Mouse (Mus musculus) neural tube, embryonic 11.5 days (tissue): ENCODE data around the gene Map3k19. TPM values are rescaled to one million over a fixed set of nuclear protein-coding genes. Genes with fewer than 3 reads are reported as not detected.

Experiments
- ATAC-seq: fragments of 200-750 bp; cut with Nextera tagmentation; 2 replicates; pipeline ENCODE4 v1.8.0; 2017; ENCODE audit warnings: moderate number of reproducible peaks, mild to moderate bottlenecking, moderate TSS enrichment, moderate library complexity; ENCODE audit not compliant: insufficient read depth, low FRiP score, low TSS enrichment
- DNase-seq: peaks from one replicate; pipeline ENCODE4 v3.0.0-alpha.2; 2015; ENCODE audit warnings: low spot score
- H3K27ac ChIP-seq: fragments of 300-500 bp; sonication (generic); 2 replicates; pipeline ENCODE4 v1.5.1; 2014; ENCODE audit warnings: low read depth, mild to moderate bottlenecking, low read length
- H3K27me3 ChIP-seq: fragments of 300-500 bp; sonication (generic); 2 replicates; pipeline ENCODE4 v1.6.1; 2014; ENCODE audit warnings: mild to moderate bottlenecking, low read length, mixed read lengths; ENCODE audit not compliant: control insufficient read depth, insufficient read depth
- H3K36me3 ChIP-seq: fragments of 300-500 bp; sonication (generic); 2 replicates; pipeline ENCODE4 v1.6.1; 2014; ENCODE audit warnings: mild to moderate bottlenecking, low read length, moderate library complexity, mixed read lengths; ENCODE audit not compliant: control insufficient read depth, insufficient read depth
- H3K4me1 ChIP-seq: fragments of 300-500 bp; sonication (generic); 2 replicates; pipeline ENCODE4 v1.6.1; 2014; ENCODE audit warnings: low read length, mixed read lengths; ENCODE audit not compliant: control insufficient read depth, insufficient read depth
- H3K4me2 ChIP-seq: fragments of 300-500 bp; sonication (generic); 2 replicates; pipeline ENCODE4 v1.6.1; 2014; ENCODE audit warnings: low read depth, mild to moderate bottlenecking, moderate library complexity
- H3K4me3 ChIP-seq: fragments of 300-500 bp; sonication (generic); 2 replicates; pipeline ENCODE4 v1.5.1; 2014; ENCODE audit warnings: low read depth, low read length
- H3K9ac ChIP-seq: fragments of 300-500 bp; sonication (generic); 2 replicates; pipeline ENCODE4 v1.6.1; 2014; ENCODE audit warnings: mild to moderate bottlenecking, low read length
- H3K9me3 ChIP-seq: fragments of 300-500 bp; sonication (generic); 2 replicates; pipeline ENCODE4 v1.6.1; 2016; ENCODE audit warnings: low read length; ENCODE audit not compliant: control insufficient read depth
- WGBS: fragments of 180-500 bp; shearing (Covaris S2); extraction: QIAGEN DNeasy Blood & Tissue Kit; methylation state at CpG from one replicate; pipeline ENCODE4 v1.1.7; 2014; 5-methylcytosine and 5-hydroxymethylcytosine counted together
- polyA plus RNA-seq: library from polyadenylated mRNA; unstranded; fragments of >200 nt; fragmentation: Nextera tagmentation; extraction: Ambion mirVana; gene quantifications from 2 replicates; pipeline ENCODE4 v1.2.1, GENCODE M21; 2014

Map3k19 gene
- polyA plus RNA-seq, 1 experiment from 2014 or later = not detected

- no peaks in the 10 kb centered on the region for H3K4me1 ChIP-seq
- H3K9ac ChIP-seq = no peak overlapping the region
- no peaks in the 10 kb centered on the region for H3K27me3 ChIP-seq
- ATAC-seq = no peak
- WGBS = 89% methylated on average over 9 of the region's 9 CpGs
- no peaks in the 10 kb centered on the region for H3K9me3 ChIP-seq
- H3K4me2 ChIP-seq = no peak overlapping the region
- no peaks in the 10 kb centered on the region for H3K36me3 ChIP-seq
- no peak for DNase-seq
- H3K27ac ChIP-seq = no peak overlapping the region
- no peak overlapping the region for H3K4me3 ChIP-seq
Observed at GRCm38 (mm10) chr1:127858945-127859648, 4.3 kb upstream of the Map3k19 start.

GRCm38 (mm10) chr1:127850075-127850610, 4.7 kb downstream of the Map3k19 start:
- Histone ChIP-seq H3K4me1 (no peaks in the 10 kb centered on the region), H3K36me3 (no peaks in the 10 kb centered on the region), H3K9ac (no peak overlapping the region), H3K4me3 (no peak overlapping the region), H3K9me3 (no peaks in the 10 kb centered on the region), H3K4me2 (no peak overlapping the region), H3K27me3 (no peaks in the 10 kb centered on the region), H3K27ac (no peak overlapping the region)
- ATAC-seq (no peak), DNase-seq (no peak)
- 87% methylated on average over 7 of the region's 7 CpGs for WGBS

GRCm38 (mm10) chr1:127845472-127845871, 9.4 kb downstream of the Map3k19 start:
- Histone ChIP-seq H3K4me1 (no peaks in the 10 kb centered on the region), H3K9ac (no peak overlapping the region), H3K36me3 (no peaks in the 10 kb centered on the region), H3K4me2 (no peak overlapping the region), H3K27me3 (no peaks in the 10 kb centered on the region), H3K4me3 (no peak overlapping the region), H3K27ac (no peak overlapping the region), H3K9me3 (no peaks in the 10 kb centered on the region)
- ATAC-seq (no peak), DNase-seq (no peak)
- WGBS = 88% methylated on average over 5 of the region's 5 CpGs

GRCm38 (mm10) chr1:127838602-127839001, 16.2 kb downstream of the Map3k19 start:
- Histone ChIP-seq H3K4me2 (no peak overlapping the region), H3K36me3 (no peaks in the 10 kb centered on the region), H3K4me1 (no peaks in the 10 kb centered on the region), H3K9me3 (no peaks in the 10 kb centered on the region), H3K9ac (no peak overlapping the region), H3K4me3 (no peak overlapping the region), H3K27ac (no peak overlapping the region), H3K27me3 (no peaks in the 10 kb centered on the region)
- WGBS = 73% methylated on average over 1 of the region's 1 CpGs
- ATAC-seq = no peak
- DNase-seq = no peak

- H3K27ac ChIP-seq = no peak overlapping the region
- no peaks in the 10 kb centered on the region for H3K36me3 ChIP-seq
- 52% methylated on average over 4 of the region's 4 CpGs for WGBS
- H3K27me3 ChIP-seq = no peaks in the 10 kb centered on the region
- no peaks in the 10 kb centered on the region for H3K4me1 ChIP-seq
- DNase-seq = no peak
- no peak for ATAC-seq
- no peak overlapping the region for H3K4me3 ChIP-seq
- no peak overlapping the region for H3K9ac ChIP-seq
- H3K4me2 ChIP-seq = no peak overlapping the region
- no peaks in the 10 kb centered on the region for H3K9me3 ChIP-seq
Observed at GRCm38 (mm10) chr1:127836619-127837018, 18.2 kb downstream of the Map3k19 start.

GRCm38 (mm10) chr1:127834202-127834601, 20.6 kb downstream of the Map3k19 start:
- DNase-seq = no peak
- H3K4me1 ChIP-seq = no peaks in the 10 kb centered on the region
- no peaks in the 10 kb centered on the region for H3K27me3 ChIP-seq
- no peaks in the 10 kb centered on the region for H3K9me3 ChIP-seq
- H3K4me2 ChIP-seq = no peak overlapping the region
- no peak for ATAC-seq
- no peak overlapping the region for H3K9ac ChIP-seq
- no peaks in the 10 kb centered on the region for H3K36me3 ChIP-seq
- WGBS = 76% methylated on average over 4 of the region's 4 CpGs
- no peak overlapping the region for H3K27ac ChIP-seq
- no peak overlapping the region for H3K4me3 ChIP-seq

- Histone ChIP-seq H3K36me3 (no peaks in the 10 kb centered on the region), H3K4me3 (no peak overlapping the region), H3K27ac (no peak overlapping the region), H3K4me1 (no peaks in the 10 kb centered on the region), H3K27me3 (no peaks in the 10 kb centered on the region), H3K9me3 (no peaks in the 10 kb centered on the region), H3K9ac (no peak overlapping the region), H3K4me2 (no peak overlapping the region)
- 57% methylated on average over 2 of the region's 2 CpGs for WGBS
- no peak for ATAC-seq
- DNase-seq = no peak
Observed at GRCm38 (mm10) chr1:127833714-127834113, 21.1 kb downstream of the Map3k19 start.

GRCm38 (mm10) chr1:127830215-127830921, 24.5 kb downstream of the Map3k19 start:
- ATAC-seq (no peak), DNase-seq (no peak)
- 87% methylated on average over 13 of the region's 13 CpGs for WGBS
- Histone ChIP-seq H3K9ac (no peak overlapping the region), H3K4me3 (no peak overlapping the region), H3K9me3 (no peaks in the 10 kb centered on the region), H3K4me1 (no peaks in the 10 kb centered on the region), H3K27ac (no peak overlapping the region), H3K27me3 (no peaks in the 10 kb centered on the region), H3K36me3 (no peaks in the 10 kb centered on the region), H3K4me2 (no peak overlapping the region)

GRCm38 (mm10) chr1:127827325-127827724, 27.5 kb downstream of the Map3k19 start:
- Histone ChIP-seq H3K4me3 (no peak overlapping the region), H3K9me3 (no peaks in the 10 kb centered on the region), H3K4me1 (no peaks in the 10 kb centered on the region), H3K27me3 (no peaks in the 10 kb centered on the region), H3K9ac (no peak overlapping the region), H3K4me2 (no peak overlapping the region), H3K36me3 (no peaks in the 10 kb centered on the region), H3K27ac (no peak overlapping the region)
- DNase-seq = no peak
- WGBS = 27% methylated on average over 2 of the region's 2 CpGs
- ATAC-seq = no peak
